Mouse (Mus musculus): ENCODE data around the gene Baiap2. TPM values are rescaled to one million over a fixed set of nuclear protein-coding genes. Genes with fewer than 3 reads are reported as not detected.
A peak's percentile ranks its signal among the peaks of the same experiment; 100 is the strongest.

The Baiap2 gene
- total RNA-seq, 2 experiments from 2014 or later, result 249 to 287 TPM

GRCm38 (mm10) chr11:119966294-119966693, 23.7 kb downstream of the Baiap2 start:
- no peak for TF ChIP-seq CTCF (IDR thresholded peaks at IDR 0.05)
- DNase-seq (ENCODE audit: extremely low spot score in 1 of 2, low spot score in 2 of 2), result no peak
- intact Hi-C loops (cut with DNase I), result no loop called here
- no peak overlapping the region for H3K4me3 ChIP-seq
- no peak overlapping the region for H3K27ac ChIP-seq

- H3K4me3 ChIP-seq, result no peak overlapping the region
- H3K27ac ChIP-seq, result no peak overlapping the region
- intact Hi-C loops (cut with DNase I), result no loop called here
- no peak for TF ChIP-seq CTCF (IDR thresholded peaks at IDR 0.05)
- no peak for DNase-seq (ENCODE audit: extremely low spot score in 1 of 2, low spot score in 2 of 2)
These were observed 24.8 kb downstream of the Baiap2 start for GRCm38 (mm10) chr11:119967401-119967800.

- H3K4me3 ChIP-seq, result no peak overlapping the region
- TF ChIP-seq CTCF (IDR thresholded peaks at IDR 0.05), result no peak
- intact Hi-C loops (cut with DNase I), result no loop called here
- no peak for DNase-seq (ENCODE audit: extremely low spot score in 1 of 2, low spot score in 2 of 2)
- H3K27ac ChIP-seq, result no peak overlapping the region
These were observed 25.3 kb downstream of the Baiap2 start for GRCm38 (mm10) chr11:119967892-119968291.

GRCm38 (mm10) chr11:119970021-119970851, 27.7 kb downstream of the Baiap2 start:
- TF ChIP-seq CTCF (IDR thresholded peaks at IDR 0.05), result no peak
- no peak for DNase-seq (ENCODE audit: extremely low spot score in 1 of 2, low spot score in 2 of 2)
- Histone ChIP-seq H3K4me3 (no peak overlapping the region), H3K27ac (no peak overlapping the region)
- intact Hi-C loops (cut with DNase I), result no loop called here

GRCm38 (mm10) chr11:119973789-119974188, 31.2 kb downstream of the Baiap2 start:
- H3K27ac ChIP-seq, result no peak overlapping the region
- H3K4me3 ChIP-seq, result no peak overlapping the region
- no peak for TF ChIP-seq CTCF (IDR thresholded peaks at IDR 0.05)
- no peak for DNase-seq (ENCODE audit: extremely low spot score in 1 of 2, low spot score in 2 of 2)
- intact Hi-C loops (cut with DNase I), result no loop called here

- no peak overlapping the region for H3K27ac ChIP-seq
- TF ChIP-seq CTCF (IDR thresholded peaks at IDR 0.05), result no peak
- H3K4me3 ChIP-seq, result no peak overlapping the region
- intact Hi-C loops (cut with DNase I), result no loop called here
- no peak for DNase-seq (ENCODE audit: extremely low spot score in 1 of 2, low spot score in 2 of 2)
These were observed 33.4 kb downstream of the Baiap2 start for GRCm38 (mm10) chr11:119975739-119976501.

GRCm38 (mm10) chr11:119978701-119979100, 36.1 kb downstream of the Baiap2 start:
- H3K4me3 ChIP-seq, result no peak overlapping the region
- TF ChIP-seq CTCF (IDR thresholded peaks at IDR 0.05), result no peak
- intact Hi-C loops (cut with DNase I), result no loop called here
- no peak for DNase-seq (ENCODE audit: extremely low spot score in 1 of 2, low spot score in 2 of 2)
- H3K27ac ChIP-seq, result no peak overlapping the region

GRCm38 (mm10) chr11:119979596-119980385, 37.2 kb downstream of the Baiap2 start:
- intact Hi-C loops (cut with DNase I), result no loop called here
- no peak overlapping the region for H3K4me3 ChIP-seq
- no peak for TF ChIP-seq CTCF (IDR thresholded peaks at IDR 0.05)
- no peak for DNase-seq (ENCODE audit: extremely low spot score in 1 of 2, low spot score in 2 of 2)
- H3K27ac ChIP-seq, result peak overlapping the region; percentile 7; the same call in 1 of the 2 replicates

GRCm38 (mm10) chr11:119981769-119982168, 39.2 kb downstream of the Baiap2 start:
- Histone ChIP-seq H3K4me3 (no peak overlapping the region), H3K27ac (peak overlapping the region; percentile 24; the same call in 1 of the 2 replicates)
- TF ChIP-seq CTCF (IDR thresholded peaks at IDR 0.05), result no peak
- DNase-seq (ENCODE audit: extremely low spot score in 1 of 2, low spot score in 2 of 2), result no peak
- intact Hi-C loops (cut with DNase I), result no loop called here

- intact Hi-C loops (cut with DNase I), result no loop called here
- no peak for TF ChIP-seq CTCF (IDR thresholded peaks at IDR 0.05)
- no peak for DNase-seq (ENCODE audit: extremely low spot score in 1 of 2, low spot score in 2 of 2)
- peak overlapping the region; percentile 24; the same call in 1 of the 2 replicates for H3K27ac ChIP-seq
- H3K4me3 ChIP-seq, result no peak overlapping the region
These were observed 39.7 kb downstream of the Baiap2 start for GRCm38 (mm10) chr11:119982236-119982635.

- TF ChIP-seq CTCF (IDR thresholded peaks at IDR 0.05), result no peak
- DNase-seq (ENCODE audit: extremely low spot score in 1 of 2, low spot score in 2 of 2), result no peak
- intact Hi-C loops (cut with DNase I), result no loop called here
These were observed 40.6 kb downstream of the Baiap2 start for GRCm38 (mm10) chr11:119983151-119983550.

More at GRCm38 (mm10) chr11:119983151-119983550, 40.6 kb downstream of the Baiap2 start:
- Histone ChIP-seq H3K4me3 (no peak overlapping the region), H3K27ac (0 out of 2 replicates have a peak overlapping the region, but pooled peaks have one; percentile 30)

All from left cerebral cortex, adult 2 months (tissue).